Mouse (Mus musculus) testis, adult 2 months (tissue): Measurements from ENCODE around the gene Tbc1d9. TPM values are rescaled to one million over a fixed set of nuclear protein-coding genes. Genes with fewer than 3 reads are reported as not detected.

ENCODE experiments used
- H3K27ac ChIP-seq: fragments of 200-500 bp; 2 replicates; pipeline ENCODE4 v1.5.1; 2012; ENCODE audit warnings: low read depth, low read length; ENCODE audit not compliant: control insufficient read depth, insufficient read depth
- H3K27me3 ChIP-seq: fragments of 200-500 bp; 2 replicates; pipeline ENCODE4 v1.6.1; 2012; ENCODE audit warnings: mild to moderate bottlenecking, low read length, moderate library complexity; ENCODE audit not compliant: control insufficient read depth, insufficient read depth
- H3K36me3 ChIP-seq: fragments of 200-500 bp; 2 replicates; pipeline ENCODE4 v1.6.1; 2012; ENCODE audit warnings: mild to moderate bottlenecking, low read length; ENCODE audit not compliant: control insufficient read depth, insufficient read depth
- H3K4me1 ChIP-seq: fragments of 200-500 bp; 2 replicates; pipeline ENCODE4 v1.6.1; 2012; ENCODE audit warnings: low read length; ENCODE audit not compliant: control insufficient read depth, insufficient read depth
- H3K4me3 ChIP-seq: fragments of 200-500 bp; 2 replicates; pipeline ENCODE4 v1.5.1; 2012; ENCODE audit warnings: low read depth, mild to moderate bottlenecking, low read length, moderate library complexity, mixed read lengths; ENCODE audit not compliant: control insufficient read depth
- CTCF ChIP-seq: fragments of 200-500 bp; IDR thresholded peaks from 2 replicates; pipeline ENCODE4 v1.5.1; 2012; ENCODE audit warnings: low read depth, mild to moderate bottlenecking, inconsistent platforms, low read length, moderate library complexity; ENCODE audit not compliant: control insufficient read depth, insufficient read depth, insufficient replicate concordance
- POLR2A ChIP-seq: fragments of 200-500 bp; IDR thresholded peaks from 2 replicates; pipeline ENCODE4 v1.6.1; 2012; ENCODE audit warnings: low read depth, mild to moderate bottlenecking, inconsistent platforms, low read length, moderate library complexity; ENCODE audit not compliant: control insufficient read depth
- polyA plus RNA-seq: library from polyadenylated mRNA; depleted of rRNA; stranded (reverse); fragments of >200 nt; gene quantifications from 2 replicates; pipeline ENCODE4 v1.2.3, GENCODE M21; 2012

Gene Tbc1d9
- polyA plus RNA-seq, 1 experiment: 47.0 TPM

- Histone ChIP-seq H3K27me3 (no peaks in the 10 kb centered on the region), H3K4me1 (no peaks in the 10 kb centered on the region), H3K36me3 (no peaks in the 10 kb centered on the region), H3K4me3 (no peak overlapping the region; the same call in 1 of the 2 replicates), H3K27ac (no peak overlapping the region)
- TF ChIP-seq POLR2A: no peak
- no peak for TF ChIP-seq CTCF
These were observed 35.3 kb downstream of the Tbc1d9 start for GRCm38 (mm10) chr8:83200191-83201177.

- Histone ChIP-seq H3K27me3 (no peaks in the 10 kb centered on the region), H3K27ac (no peak overlapping the region), H3K36me3 (no peaks in the 10 kb centered on the region), H3K4me1 (no peaks in the 10 kb centered on the region), H3K4me3 (no peak overlapping the region)
- TF ChIP-seq POLR2A (no peak), CTCF (no peak)
These were observed 37.8 kb downstream of the Tbc1d9 start for GRCm38 (mm10) chr8:83202946-83203345.

- Histone ChIP-seq H3K4me1 (no peaks in the 10 kb centered on the region), H3K36me3 (no peaks in the 10 kb centered on the region), H3K27ac (no peak overlapping the region), H3K27me3 (no peaks in the 10 kb centered on the region), H3K4me3 (no peak overlapping the region)
- TF ChIP-seq POLR2A (no peak), CTCF (no peak)
These were observed 40.8 kb downstream of the Tbc1d9 start for GRCm38 (mm10) chr8:83205907-83206306.

- no peaks in the 10 kb centered on the region for H3K36me3 ChIP-seq
- H3K27ac ChIP-seq: no peak overlapping the region
- TF ChIP-seq POLR2A (no peak), CTCF (no peak)
- no peaks in the 10 kb centered on the region for H3K27me3 ChIP-seq
- H3K4me3 ChIP-seq: no peak overlapping the region
- no peaks in the 10 kb centered on the region for H3K4me1 ChIP-seq
These were observed 44.4 kb downstream of the Tbc1d9 start for GRCm38 (mm10) chr8:83209581-83209980.

- TF ChIP-seq CTCF: no peak
- no peak for TF ChIP-seq POLR2A
- Histone ChIP-seq H3K4me3 (no peak overlapping the region), H3K27ac (no peak overlapping the region), H3K27me3 (no peaks in the 10 kb centered on the region), H3K36me3 (no peaks in the 10 kb centered on the region), H3K4me1 (no peaks in the 10 kb centered on the region)
These were observed 45.5 kb downstream of the Tbc1d9 start for GRCm38 (mm10) chr8:83210676-83211075.

- Histone ChIP-seq H3K27me3 (no peaks in the 10 kb centered on the region), H3K4me1 (no peaks in the 10 kb centered on the region), H3K36me3 (no peaks in the 10 kb centered on the region), H3K4me3 (no peak overlapping the region), H3K27ac (no peak overlapping the region)
- no peak for TF ChIP-seq CTCF
- no peak for TF ChIP-seq POLR2A
These were observed 49.9 kb downstream of the Tbc1d9 start for GRCm38 (mm10) chr8:83215065-83215464.

GRCm38 (mm10) chr8:83216520-83216919, 51.4 kb downstream of the Tbc1d9 start:
- H3K27ac ChIP-seq: no peak overlapping the region
- no peaks in the 10 kb centered on the region for H3K27me3 ChIP-seq
- no peaks in the 10 kb centered on the region for H3K4me1 ChIP-seq
- H3K36me3 ChIP-seq: no peaks in the 10 kb centered on the region
- no peak overlapping the region for H3K4me3 ChIP-seq
- TF ChIP-seq CTCF (no peak), POLR2A (no peak)

GRCm38 (mm10) chr8:83217196-83217595, 52.0 kb downstream of the Tbc1d9 start:
- H3K36me3 ChIP-seq: no peaks in the 10 kb centered on the region
- no peak for TF ChIP-seq CTCF
- TF ChIP-seq POLR2A: no peak
- no peaks in the 10 kb centered on the region for H3K27me3 ChIP-seq
- no peaks in the 10 kb centered on the region for H3K4me1 ChIP-seq
- no peak overlapping the region for H3K27ac ChIP-seq
- H3K4me3 ChIP-seq: no peak overlapping the region
